Mouse (Mus musculus) myocyte (in vitro differentiated cells): ENCODE data around the gene Eddm3b.

Experiments
- CEBPB ChIP-seq: IDR thresholded peaks from 2 replicates; pipeline ENCODE4 v1.6.1; 2011; ENCODE audit warnings: mild to moderate bottlenecking, moderate library complexity; ENCODE audit not compliant: poor library complexity, insufficient read depth, severe bottlenecking
- E2F4 ChIP-seq: IDR thresholded peaks from one replicate; pipeline ENCODE4 v1.6.1; 2011; ENCODE audit warnings: mild to moderate bottlenecking, control low read depth, moderate library complexity; ENCODE audit not compliant: insufficient read depth
- MAX ChIP-seq: IDR thresholded peaks from one replicate; pipeline ENCODE4 v1.6.1; 2011; ENCODE audit warnings: low read depth, mild to moderate bottlenecking, control low read depth
- MYOG ChIP-seq, 3 experiments: IDR thresholded peaks; one replicate each; pipeline ENCODE4 v1.6.1; 2011; ENCODE audit warnings: control low read depth in 2 of 3, low read depth in 2 of 3, mild to moderate bottlenecking in 2 of 3; ENCODE audit not compliant: insufficient read length in 2 of 3, control insufficient read depth in 1 of 3, insufficient read depth in 1 of 3
- POLR2A ChIP-seq: IDR thresholded peaks from one replicate; pipeline ENCODE4 v1.6.1; 2011; ENCODE audit warnings: low read depth, mild to moderate bottlenecking, control low read depth, moderate library complexity; ENCODE audit not compliant: insufficient read length
- POLR2AphosphoS2 ChIP-seq: IDR thresholded peaks from one replicate; pipeline ENCODE4 v1.6.1; 2011; ENCODE audit warnings: low read depth, control low read depth; ENCODE audit not compliant: insufficient read length
- REST ChIP-seq: IDR thresholded peaks from one replicate; pipeline ENCODE4 v1.6.1; 2011; ENCODE audit warnings: mild to moderate bottlenecking, control low read depth, moderate library complexity; ENCODE audit not compliant: insufficient read depth, insufficient read length
- SRF ChIP-seq: IDR thresholded peaks from one replicate; pipeline ENCODE4 v1.6.1; 2011; ENCODE audit warnings: low read depth; ENCODE audit not compliant: control insufficient read depth, insufficient read length
- TCF3 ChIP-seq: IDR thresholded peaks from one replicate; pipeline ENCODE4 v1.6.1; 2011; ENCODE audit warnings: low read depth, control low read depth; ENCODE audit not compliant: insufficient read length
- USF1 ChIP-seq: IDR thresholded peaks from one replicate; pipeline ENCODE4 v1.6.1; 2011; ENCODE audit warnings: low read depth, mild to moderate bottlenecking, control low read depth, moderate library complexity

DNA sequence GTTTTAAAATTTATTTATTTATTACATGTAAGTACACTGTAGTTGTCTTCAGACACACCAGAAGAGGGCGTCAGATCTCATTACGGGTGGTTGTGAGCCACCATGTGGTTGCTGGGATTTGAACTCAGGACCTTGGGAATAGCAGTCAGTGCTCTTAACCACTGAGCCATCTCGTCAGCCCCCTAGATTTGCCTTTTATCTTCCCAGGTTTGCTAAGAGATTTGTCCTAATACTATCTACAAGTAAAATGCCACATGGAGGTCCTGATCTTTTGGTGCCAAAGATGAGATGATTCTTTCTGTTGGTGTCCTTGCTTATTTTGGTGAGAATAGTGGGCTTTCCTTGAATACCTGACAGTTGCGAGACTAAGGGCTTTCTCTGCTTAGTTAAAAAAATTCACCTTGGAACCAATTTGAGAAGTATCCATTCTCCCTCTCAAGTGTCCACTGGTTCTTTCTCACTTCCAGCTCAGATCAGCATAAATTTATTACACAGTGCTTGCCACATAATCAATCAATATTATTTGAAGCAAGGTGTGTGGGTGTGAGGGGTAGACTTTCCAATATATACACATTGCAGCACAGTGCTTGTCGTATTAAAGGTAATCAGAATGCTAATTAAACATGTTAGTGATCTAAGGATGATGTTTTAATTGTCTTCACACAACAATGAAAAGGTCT, 42.0 kb downstream of the Eddm3b start:
- TF ChIP-seq POLR2A: no peak
- no peak for TF ChIP-seq POLR2AphosphoS2
- no peak for TF ChIP-seq MYOG (IDR thresholded peaks at IDR 0.05; ENCODE audit: control insufficient read depth in 1 of 3, insufficient read depth in 1 of 3, insufficient read length in 2 of 3, low read depth in 2 of 3)
- no peak for TF ChIP-seq REST
- no peak for TF ChIP-seq CEBPB
- no peak for TF ChIP-seq MAX
- TF ChIP-seq SRF: no peak
- no peak for TF ChIP-seq TCF3
- no peak for TF ChIP-seq USF1
- TF ChIP-seq E2F4: no peak
